Mouse (Mus musculus) naive thymus-derived CD4-positive, alpha-beta T cell, adult 2 months (primary cell): ENCODE results near the gene Tgfbr3l.

Experiments
- DNase-seq: peaks from one replicate; pipeline ENCODE4 v3.0.0-alpha.2; 2011; ENCODE audit warnings: low read depth

The Tgfbr3l gene

GRCm38 (mm10) chr8:4265160-4265914 lies 17.3 kb downstream of the Tgfbr3l start:
- DNase-seq: no peak

GRCm38 (mm10) chr8:4267627-4268026 lies 19.6 kb downstream of the Tgfbr3l start:
- DNase-seq: no peak

GRCm38 (mm10) chr8:4269609-4270008 lies 21.6 kb downstream of the Tgfbr3l start:
- no peak for DNase-seq

GRCm38 (mm10) chr8:4275275-4276110 lies 27.5 kb downstream of the Tgfbr3l start, which contains the start of gene Timm44:
Gene Timm44, minus strand, starts transcription at chr8:4275913.
- DNase-seq: peak; percentile 94

GRCm38 (mm10) chr8:4276111-4276465 lies 28.1 kb downstream of the Tgfbr3l start:
- DNase-seq: no peak

- no peak for DNase-seq
These were observed 44.7 kb downstream of the Tgfbr3l start for GRCm38 (mm10) chr8:4292738-4293137.

GRCm38 (mm10) chr8:4297822-4298221 lies 49.8 kb downstream of the Tgfbr3l start:
- DNase-seq: no peak
